Mouse (Mus musculus) kidney, postnatal 14 days (tissue): Measurements from ENCODE around the gene Gm10563.

Source experiments
- DNase-seq: peaks from one replicate; pipeline ENCODE4 v3.0.0; 2022; ENCODE audit warnings: mixed read lengths

Gene Gm10563

GRCm38 (mm10) chr4:155652283-155653085, 7.3 kb upstream of the Gm10563 start:
- no peak for DNase-seq

- DNase-seq, result peak; percentile 59
Measured at GRCm38 (mm10) chr4:155651553-155652269, 6.5 kb upstream of the Gm10563 start.

GRCm38 (mm10) chr4:155649355-155649754, 4.1 kb upstream of the Gm10563 start:
- no peak for DNase-seq

- DNase-seq, result no peak
Measured at GRCm38 (mm10) chr4:155645721-155646120, 513 bp upstream of the Gm10563 start.

GRCm38 (mm10) chr4:155643531-155643930, 1.7 kb downstream of the Gm10563 start:
- peak; percentile 44 for DNase-seq

GRCm38 (mm10) chr4:155635766-155636499, 9.3 kb downstream of the Gm10563 start:
- no peak for DNase-seq

GRCm38 (mm10) chr4:155630267-155630666, 14.9 kb downstream of the Gm10563 start:
- no peak for DNase-seq

GRCm38 (mm10) chr4:155624338-155625291, 20.6 kb downstream of the Gm10563 start, which contains the start of gene Cdk11b:
Gene Cdk11b (plus strand): TSS chr4:155624854.
- DNase-seq, result peak; percentile 98

- no peak for DNase-seq
Measured at GRCm38 (mm10) chr4:155618321-155618720, 26.9 kb downstream of the Gm10563 start.

GRCm38 (mm10) chr4:155613264-155613663, 31.9 kb downstream of the Gm10563 start:
- no peak for DNase-seq

- no peak for DNase-seq
Measured at GRCm38 (mm10) chr4:155611860-155612259, 33.3 kb downstream of the Gm10563 start.

GRCm38 (mm10) chr4:155606825-155607224, 38.4 kb downstream of the Gm10563 start:
- DNase-seq, result no peak

GRCm38 (mm10) chr4:155605132-155605531, 40.1 kb downstream of the Gm10563 start:
- no peak for DNase-seq

GRCm38 (mm10) chr4:155603801-155604200, 41.4 kb downstream of the Gm10563 start:
- no peak for DNase-seq

GRCm38 (mm10) chr4:155602753-155603152, 42.5 kb downstream of the Gm10563 start:
- DNase-seq, result no peak

GRCm38 (mm10) chr4:155601997-155602456, 43.2 kb downstream of the Gm10563 start:
- DNase-seq, result no peak

- peak; percentile 95 for DNase-seq
Measured at GRCm38 (mm10) chr4:155601091-155601996, 43.9 kb downstream of the Gm10563 start, which contains the start of gene Slc35e2. Gene Slc35e2 (plus strand): TSS chr4:155601416.

GRCm38 (mm10) chr4:155599901-155600825, 45.0 kb downstream of the Gm10563 start:
- no peak for DNase-seq

GRCm38 (mm10) chr4:155598536-155598935, 46.7 kb downstream of the Gm10563 start:
- DNase-seq, result no peak

- DNase-seq, result no peak
Measured at GRCm38 (mm10) chr4:155596606-155597005, 48.6 kb downstream of the Gm10563 start.
